Mouse (Mus musculus): ENCODE data around the gene Rad51b.
A peak's percentile ranks its signal among the peaks of the same experiment; 100 is the strongest.

Rad51b gene

GRCm38 (mm10) chr12:79613846-79614582 is 316.9 kb downstream of the Rad51b start:
- no peak for DNase-seq (ENCODE audit: low spot score in 2 of 2)

GRCm38 (mm10) chr12:79614583-79614953 is 317.5 kb downstream of the Rad51b start:
- DNase-seq (ENCODE audit: low spot score in 2 of 2) = no peak

- no peak for DNase-seq (ENCODE audit: low spot score in 2 of 2)
Measured at GRCm38 (mm10) chr12:79615717-79616316, 318.7 kb downstream of the Rad51b start.

- no peak for DNase-seq (ENCODE audit: low spot score in 2 of 2)
Measured at GRCm38 (mm10) chr12:79619009-79619408, 321.9 kb downstream of the Rad51b start.

GRCm38 (mm10) chr12:79620693-79621092 is 323.6 kb downstream of the Rad51b start:
- DNase-seq (ENCODE audit: low spot score in 2 of 2) = no peak

- DNase-seq (ENCODE audit: low spot score in 2 of 2) = no peak
Measured at GRCm38 (mm10) chr12:79623308-79623707, 326.2 kb downstream of the Rad51b start.

GRCm38 (mm10) chr12:79625699-79626554 is 328.8 kb downstream of the Rad51b start:
- no peak for DNase-seq (ENCODE audit: low spot score in 2 of 2)

- DNase-seq (ENCODE audit: low spot score in 2 of 2) = no peak
Measured at GRCm38 (mm10) chr12:79626555-79627080, 329.5 kb downstream of the Rad51b start.

GRCm38 (mm10) chr12:79627351-79628120 is 330.5 kb downstream of the Rad51b start:
- no peak for DNase-seq (ENCODE audit: low spot score in 2 of 2)

- DNase-seq (ENCODE audit: low spot score in 2 of 2) = no peak
Measured at GRCm38 (mm10) chr12:79628121-79628774, 331.2 kb downstream of the Rad51b start.

- no peak for DNase-seq (ENCODE audit: low spot score in 2 of 2)
Measured at GRCm38 (mm10) chr12:79629945-79630850, 333.1 kb downstream of the Rad51b start.

GRCm38 (mm10) chr12:79633458-79634106 is 336.5 kb downstream of the Rad51b start:
- DNase-seq (ENCODE audit: low spot score in 2 of 2) = no peak

GRCm38 (mm10) chr12:79641570-79642285 is 344.6 kb downstream of the Rad51b start:
- no peak for DNase-seq (ENCODE audit: low spot score in 2 of 2)

- no peak for DNase-seq (ENCODE audit: low spot score in 2 of 2)
Measured at GRCm38 (mm10) chr12:79642715-79643114, 345.6 kb downstream of the Rad51b start.

GRCm38 (mm10) chr12:79645656-79646055 is 348.6 kb downstream of the Rad51b start:
- no peak for DNase-seq (ENCODE audit: low spot score in 2 of 2)

- peak; percentile 49 to 59 for DNase-seq (ENCODE audit: low spot score in 2 of 2)
Measured at GRCm38 (mm10) chr12:79646646-79647164, 349.6 kb downstream of the Rad51b start.

GRCm38 (mm10) chr12:79647382-79647781 is 350.3 kb downstream of the Rad51b start:
- DNase-seq (ENCODE audit: low spot score in 2 of 2) = no peak

- no peak for DNase-seq (ENCODE audit: low spot score in 2 of 2)
Measured at GRCm38 (mm10) chr12:79647976-79648375, 350.9 kb downstream of the Rad51b start.

Data from spleen, postnatal 14 days (tissue).